Mouse (Mus musculus): Measurements from ENCODE around the gene Dram1. TPM values are rescaled to one million over a fixed set of nuclear protein-coding genes. Genes with fewer than 3 reads are reported as not detected.

The Dram1 gene
- 2.0 and 2.3 TPM in 2 replicates for polyA plus RNA-seq (2015; fragmentation: Nextera tagmentation; extraction: Ambion mirVana)

DNA sequence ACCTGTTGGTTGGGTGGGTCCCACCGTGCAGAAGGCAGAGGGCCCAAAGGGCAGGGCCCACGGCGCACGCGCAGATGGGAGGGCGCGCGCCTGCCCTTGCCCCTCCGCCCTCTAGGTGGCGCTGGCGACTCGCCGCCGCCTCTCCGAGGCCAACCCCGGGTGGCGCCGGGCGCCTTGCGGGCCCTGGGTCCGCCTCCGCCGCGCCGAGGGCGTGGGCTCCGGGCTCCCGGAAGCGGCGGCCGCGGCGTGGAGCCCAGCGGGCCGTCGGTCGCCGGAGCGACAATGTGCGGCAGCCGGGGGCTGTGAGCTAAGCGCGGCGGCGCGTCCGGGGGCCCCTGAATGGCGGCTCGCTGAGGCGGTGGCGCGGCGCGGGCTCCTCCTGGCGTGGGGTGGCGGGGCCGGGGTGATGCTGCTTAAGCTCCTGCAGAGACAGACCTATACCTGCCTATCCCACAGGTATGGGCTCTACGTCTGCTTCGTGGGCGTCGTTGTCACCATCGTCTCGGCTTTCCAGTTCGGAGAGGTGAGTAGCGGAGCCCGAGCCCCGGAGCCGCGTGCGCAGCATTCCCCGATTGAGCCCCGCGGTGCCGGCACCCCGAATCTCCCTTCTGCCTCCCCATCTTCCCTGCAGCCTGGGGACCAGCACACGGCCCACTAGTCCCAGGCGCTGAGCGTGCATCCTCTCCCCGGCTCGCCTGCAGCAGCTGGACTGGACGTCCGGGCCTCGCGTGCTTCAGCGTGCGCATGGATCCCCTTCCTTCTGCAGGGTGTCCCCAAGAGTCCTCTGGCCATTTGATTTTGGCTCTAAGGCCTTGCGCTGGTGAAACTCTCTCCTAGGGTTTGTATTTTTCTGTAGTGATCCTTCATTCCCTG, at the start of gene Dram1, which contains the start of gene Gnptab:
Gene Dram1 (minus strand): TSS at position 68 of the 873 bp plus-strand sequence.
Gene Gnptab (plus strand): TSS at position 120 of the 873 bp plus-strand sequence.
- Histone ChIP-seq H3K4me3 (replicated peaks) (peak within 1 kb of the TSS; percentile 76), H3K27me3 (no peaks in the 10 kb centered on the region), H3K36me3 (replicated peaks) (no peaks in the 10 kb centered on the region), H3K9me3 (replicated peaks) (no peaks in the 10 kb centered on the region), H3K27ac (replicated peaks) (peak within 1 kb of the TSS; percentile 59; the same call in 1 of the 2 replicates), H3K9ac (peak within 1 kb of the TSS; percentile 65), H3K4me1 (replicated peaks) (peaks cover 47% of the 10 kb centered on the region), H3K4me2 (peak within 1 kb of the TSS; percentile 98)
- under 1% methylated on average over 82 of the region's 87 CpGs for WGBS (ENCODE audit: insufficient replicate concordance)
- peak; percentile 84 for ATAC-seq (ENCODE audit: insufficient read depth)

- H3K4me3 ChIP-seq (replicated peaks) = no peak overlapping the region
- H3K27me3 ChIP-seq = no peaks in the 10 kb centered on the region
- H3K36me3 ChIP-seq (replicated peaks) = peaks cover 22% of the 10 kb centered on the region; the same call in 1 of the 2 replicates
- WGBS (ENCODE audit: insufficient replicate concordance) = 80% methylated on average over 6 of the region's 6 CpGs
- no peak overlapping the region for H3K4me2 ChIP-seq
- H3K4me1 ChIP-seq (replicated peaks) = no peaks in the 10 kb centered on the region
- no peaks in the 10 kb centered on the region for H3K9me3 ChIP-seq (replicated peaks)
- H3K9ac ChIP-seq = no peak overlapping the region
- H3K27ac ChIP-seq (replicated peaks) = no peak overlapping the region
- no peak for ATAC-seq (ENCODE audit: insufficient read depth)
These were observed 49.1 kb upstream of the Dram1 start for GRCm38 (mm10) chr10:88427998-88428397.

- no peak for ATAC-seq (ENCODE audit: insufficient read depth)
- Histone ChIP-seq H3K27me3 (no peaks in the 10 kb centered on the region), H3K4me2 (no peak overlapping the region), H3K4me3 (replicated peaks) (no peak overlapping the region), H3K27ac (replicated peaks) (no peak overlapping the region), H3K36me3 (replicated peaks) (peaks cover 15% of the 10 kb centered on the region; the same call in 1 of the 2 replicates), H3K9me3 (replicated peaks) (no peaks in the 10 kb centered on the region), H3K4me1 (replicated peaks) (no peaks in the 10 kb centered on the region), H3K9ac (no peak overlapping the region)
- WGBS (ENCODE audit: insufficient replicate concordance) = 42% methylated on average over 5 of the region's 5 CpGs
These were observed 48.0 kb upstream of the Dram1 start for GRCm38 (mm10) chr10:88426896-88427295.

- 78% methylated on average over 2 of the region's 2 CpGs for WGBS (ENCODE audit: insufficient replicate concordance)
- H3K4me1 ChIP-seq (replicated peaks) = no peaks in the 10 kb centered on the region
- peaks cover 14% of the 10 kb centered on the region; the same call in 1 of the 2 replicates for H3K36me3 ChIP-seq (replicated peaks)
- no peak for ATAC-seq (ENCODE audit: insufficient read depth)
- no peaks in the 10 kb centered on the region for H3K9me3 ChIP-seq (replicated peaks)
- no peaks in the 10 kb centered on the region for H3K27me3 ChIP-seq
- no peak overlapping the region for H3K4me3 ChIP-seq (replicated peaks)
- H3K4me2 ChIP-seq = no peak overlapping the region
- no peak overlapping the region for H3K9ac ChIP-seq
- no peak overlapping the region for H3K27ac ChIP-seq (replicated peaks)
These were observed 47.4 kb upstream of the Dram1 start for GRCm38 (mm10) chr10:88426158-88426816.

- Histone ChIP-seq H3K4me1 (replicated peaks) (no peaks in the 10 kb centered on the region), H3K4me3 (replicated peaks) (no peak overlapping the region), H3K36me3 (replicated peaks) (0 out of 2 replicates have a peak, but pooled peaks cover 8% of the 10 kb centered on the region), H3K9me3 (replicated peaks) (no peaks in the 10 kb centered on the region), H3K9ac (no peak overlapping the region), H3K27ac (replicated peaks) (no peak overlapping the region), H3K27me3 (no peaks in the 10 kb centered on the region), H3K4me2 (no peak overlapping the region)
- WGBS (ENCODE audit: insufficient replicate concordance) = 70% methylated on average over 19 of the region's 19 CpGs
- ATAC-seq (ENCODE audit: insufficient read depth) = no peak
These were observed 42.0 kb upstream of the Dram1 start for GRCm38 (mm10) chr10:88420655-88421435.

DNA sequence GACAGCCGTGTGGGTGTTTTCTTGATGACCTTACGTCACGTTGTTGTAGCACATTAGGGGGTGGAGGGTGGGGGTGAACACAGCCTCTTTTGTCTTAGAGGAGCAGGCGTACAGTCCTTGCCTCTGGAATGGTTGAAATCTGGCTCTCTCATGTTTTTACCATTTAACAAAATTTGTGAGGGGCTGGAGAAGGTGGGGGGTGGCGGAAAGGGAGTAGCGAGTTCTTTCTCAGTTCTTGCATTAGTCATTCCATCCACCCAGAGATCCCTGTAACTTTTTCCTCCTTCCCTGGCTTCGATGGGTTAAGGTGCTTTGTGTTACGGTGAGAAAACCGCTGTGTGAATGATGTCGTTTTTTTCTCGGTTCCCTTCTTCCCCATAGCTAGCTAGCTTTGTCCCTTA, 41.3 kb upstream of the Dram1 start:
- H3K36me3 ChIP-seq (replicated peaks) = 0 out of 2 replicates have a peak, but pooled peaks cover 8% of the 10 kb centered on the region
- 63% methylated on average over 11 of the region's 11 CpGs for WGBS (ENCODE audit: insufficient replicate concordance)
- ATAC-seq (ENCODE audit: insufficient read depth) = no peak
- no peak overlapping the region for H3K9ac ChIP-seq
- no peaks in the 10 kb centered on the region for H3K4me1 ChIP-seq (replicated peaks)
- H3K4me3 ChIP-seq (replicated peaks) = no peak overlapping the region
- no peaks in the 10 kb centered on the region for H3K27me3 ChIP-seq
- no peak overlapping the region for H3K4me2 ChIP-seq
- no peak overlapping the region for H3K27ac ChIP-seq (replicated peaks)
- no peaks in the 10 kb centered on the region for H3K9me3 ChIP-seq (replicated peaks)

GRCm38 (mm10) chr10:88417686-88418085, 38.8 kb upstream of the Dram1 start:
- Histone ChIP-seq H3K9me3 (replicated peaks) (no peaks in the 10 kb centered on the region), H3K4me1 (replicated peaks) (no peaks in the 10 kb centered on the region), H3K4me3 (replicated peaks) (no peak overlapping the region), H3K36me3 (replicated peaks) (0 out of 2 replicates have a peak, but pooled peaks cover 12% of the 10 kb centered on the region), H3K27me3 (no peaks in the 10 kb centered on the region), H3K4me2 (no peak overlapping the region), H3K27ac (replicated peaks) (no peak overlapping the region), H3K9ac (no peak overlapping the region)
- no peak for ATAC-seq (ENCODE audit: insufficient read depth)
- WGBS (ENCODE audit: insufficient replicate concordance) = 64% methylated on average over 5 of the region's 5 CpGs

- H3K27ac ChIP-seq (replicated peaks) = no peak overlapping the region
- no peak for ATAC-seq (ENCODE audit: insufficient read depth)
- no peak overlapping the region for H3K4me3 ChIP-seq (replicated peaks)
- no peaks in the 10 kb centered on the region for H3K9me3 ChIP-seq (replicated peaks)
- 78% methylated on average over 17 of the region's 17 CpGs for WGBS (ENCODE audit: insufficient replicate concordance)
- H3K27me3 ChIP-seq = no peaks in the 10 kb centered on the region
- H3K36me3 ChIP-seq (replicated peaks) = 0 out of 2 replicates have a peak, but pooled peaks cover 4% of the 10 kb centered on the region
- H3K4me2 ChIP-seq = no peak overlapping the region
- no peak overlapping the region for H3K9ac ChIP-seq
- H3K4me1 ChIP-seq (replicated peaks) = no peaks in the 10 kb centered on the region
These were observed 33.6 kb upstream of the Dram1 start for GRCm38 (mm10) chr10:88412290-88412995.

GRCm38 (mm10) chr10:88409751-88410150, 30.9 kb upstream of the Dram1 start:
- Histone ChIP-seq H3K27ac (replicated peaks) (no peak overlapping the region), H3K4me3 (replicated peaks) (no peak overlapping the region), H3K4me2 (no peak overlapping the region), H3K4me1 (replicated peaks) (no peaks in the 10 kb centered on the region), H3K27me3 (no peaks in the 10 kb centered on the region), H3K36me3 (replicated peaks) (0 out of 2 replicates have a peak, but pooled peaks cover under 1% of the 10 kb centered on the region), H3K9ac (no peak overlapping the region), H3K9me3 (replicated peaks) (no peaks in the 10 kb centered on the region)
- ATAC-seq (ENCODE audit: insufficient read depth) = no peak
- WGBS (ENCODE audit: insufficient replicate concordance) = 39% methylated on average over 2 of the region's 2 CpGs

GRCm38 (mm10) chr10:88407875-88408631, 29.2 kb upstream of the Dram1 start:
- H3K4me1 ChIP-seq (replicated peaks) = no peaks in the 10 kb centered on the region
- WGBS (ENCODE audit: insufficient replicate concordance) = 77% methylated on average over 12 of the region's 12 CpGs
- H3K4me2 ChIP-seq = no peak overlapping the region
- no peak for ATAC-seq (ENCODE audit: insufficient read depth)
- H3K27me3 ChIP-seq = no peaks in the 10 kb centered on the region
- no peak overlapping the region for H3K27ac ChIP-seq (replicated peaks)
- no peak overlapping the region for H3K9ac ChIP-seq
- no peaks in the 10 kb centered on the region for H3K9me3 ChIP-seq (replicated peaks)
- H3K36me3 ChIP-seq (replicated peaks) = no peaks in the 10 kb centered on the region
- H3K4me3 ChIP-seq (replicated peaks) = no peak overlapping the region
